Mouse (Mus musculus) olfactory bulb, adult 2 months (tissue): ENCODE measurements at regions not wholly inside any gene's neighbourhood (a gene's known extent, or its start where the extent isn't known, plus 50 kb on each side); places are given as distances from the start of the nearest gene placed in this dataset.

Source experiments
- H3K27ac ChIP-seq: fragments of 200-500 bp; 2 replicates; pipeline ENCODE4 v1.5.1; 2012; ENCODE audit warnings: low read depth, low read length; ENCODE audit not compliant: insufficient read depth
- H3K4me1 ChIP-seq: fragments of 200-500 bp; 2 replicates; pipeline ENCODE4 v1.6.1; 2012; ENCODE audit warnings: low read length; ENCODE audit not compliant: control insufficient read depth, insufficient read depth
- H3K4me3 ChIP-seq: fragments of 200-500 bp; 2 replicates; pipeline ENCODE4 v1.5.1; 2012; ENCODE audit warnings: mild to moderate bottlenecking, low read depth, low read length, moderate library complexity; ENCODE audit not compliant: insufficient read depth
- CTCF ChIP-seq: fragments of 200-500 bp; IDR thresholded peaks from 2 replicates; pipeline ENCODE4 v1.5.1; 2012; ENCODE audit warnings: low read depth, mild to moderate bottlenecking, low read length, moderate library complexity; ENCODE audit not compliant: insufficient read depth
- POLR2A ChIP-seq: fragments of 200-500 bp; IDR thresholded peaks from 2 replicates; pipeline ENCODE4 v1.6.1; 2012; ENCODE audit warnings: mild to moderate bottlenecking, low read depth, low read length, moderate library complexity; ENCODE audit not compliant: insufficient read depth
- WGBS: fragments of 180-500 bp; shearing (Covaris S2); methylation state at CpG from one replicate; pipeline ENCODE4 v1.1.7; 2018; 5-methylcytosine and 5-hydroxymethylcytosine counted together

- no peak overlapping the region for H3K4me3 ChIP-seq
- 70% methylated on average over 6 of the region's 6 CpGs for WGBS
- no peaks in the 10 kb centered on the region for H3K4me1 ChIP-seq
- H3K27ac ChIP-seq = no peak overlapping the region
- TF ChIP-seq POLR2A (no peak), CTCF (no peak)
These were observed 51.2 kb upstream of the Pja2 start for GRCm38 (mm10) chr17:64382894-64383293.

- TF ChIP-seq POLR2A = no peak
- TF ChIP-seq CTCF = no peak
- H3K4me1 ChIP-seq = no peaks in the 10 kb centered on the region
- H3K27ac ChIP-seq = no peak overlapping the region
- WGBS = 93% methylated on average over 11 of the region's 11 CpGs
- no peak overlapping the region for H3K4me3 ChIP-seq
These were observed 51.9 kb upstream of the Pja2 start for GRCm38 (mm10) chr17:64383600-64383999.

- Histone ChIP-seq H3K27ac (no peak overlapping the region), H3K4me3 (no peak overlapping the region), H3K4me1 (no peaks in the 10 kb centered on the region)
- TF ChIP-seq POLR2A = no peak
- no peak for TF ChIP-seq CTCF
- 74% methylated on average over 1 of the region's 1 CpGs for WGBS
These were observed 58.6 kb upstream of the Pja2 start for GRCm38 (mm10) chr17:64390349-64390748.

GRCm38 (mm10) chr17:64397254-64397897 is 65.7 kb upstream of the Pja2 start:
- no peak for TF ChIP-seq POLR2A
- TF ChIP-seq CTCF = no peak
- H3K27ac ChIP-seq = no peak overlapping the region
- no peak overlapping the region for H3K4me3 ChIP-seq
- no peaks in the 10 kb centered on the region for H3K4me1 ChIP-seq
- 62% methylated on average over 12 of the region's 12 CpGs for WGBS

- Histone ChIP-seq H3K27ac (no peak overlapping the region), H3K4me1 (no peaks in the 10 kb centered on the region), H3K4me3 (no peak overlapping the region)
- 86% methylated on average over 9 of the region's 9 CpGs for WGBS
- TF ChIP-seq CTCF (no peak), POLR2A (no peak)
These were observed 66.5 kb upstream of the Pja2 start for GRCm38 (mm10) chr17:64398114-64398692.

- TF ChIP-seq CTCF (no peak), POLR2A (no peak)
These were observed 67.0 kb upstream of the Pja2 start for GRCm38 (mm10) chr17:64398708-64399107.

GRCm38 (mm10) chr17:64406742-64407254 is 75.1 kb upstream of the Pja2 start:
- TF ChIP-seq CTCF (no peak), POLR2A (no peak)
- Histone ChIP-seq H3K27ac (no peak overlapping the region), H3K4me1 (no peaks in the 10 kb centered on the region), H3K4me3 (no peak overlapping the region)
- 55% methylated on average over 5 of the region's 5 CpGs for WGBS

More at GRCm38 (mm10) chr17:64398708-64399107, 67.0 kb upstream of the Pja2 start:
- WGBS = 80% methylated on average over 3 of the region's 3 CpGs
- H3K4me3 ChIP-seq = no peak overlapping the region
- no peaks in the 10 kb centered on the region for H3K4me1 ChIP-seq
- no peak overlapping the region for H3K27ac ChIP-seq

- TF ChIP-seq POLR2A (no peak), CTCF (no peak)
These were observed 75.7 kb upstream of the Pja2 start for GRCm38 (mm10) chr17:64407255-64408011.

GRCm38 (mm10) chr17:64425811-64426210 is 94.1 kb upstream of the Pja2 start:
- no peak overlapping the region for H3K27ac ChIP-seq
- no peak for TF ChIP-seq CTCF
- no peak for TF ChIP-seq POLR2A
- 90% methylated on average over 1 of the region's 1 CpGs for WGBS
- no peak overlapping the region for H3K4me3 ChIP-seq
- no peaks in the 10 kb centered on the region for H3K4me1 ChIP-seq

More at GRCm38 (mm10) chr17:64407255-64408011, 75.7 kb upstream of the Pja2 start:
- WGBS = 28% methylated on average over 13 of the region's 13 CpGs
- Histone ChIP-seq H3K4me1 (no peaks in the 10 kb centered on the region), H3K27ac (no peak overlapping the region), H3K4me3 (no peak overlapping the region)
